Mouse (Mus musculus) cerebellum, postnatal 10 days (tissue): ENCODE measurements around the gene Zfp266.

Experiments used
- DNase-seq, 2 experiments: peaks; one replicate each; pipeline ENCODE4 v3.0.0; 2021; ENCODE audit warnings: mixed read lengths in 2 of 2

Zfp266 gene

GRCm38 (mm10) chr9:20491858-20492526 is 29.2 kb downstream of the Zfp266 start:
- peak in 1 of 2 experiments; percentile 29 for DNase-seq

- DNase-seq, result no peak
Observed at GRCm38 (mm10) chr9:20489536-20489935, 31.7 kb downstream of the Zfp266 start.

- peak; percentile 56 to 69 for DNase-seq
Observed at GRCm38 (mm10) chr9:20479396-20479795, 41.8 kb downstream of the Zfp266 start.

GRCm38 (mm10) chr9:20476632-20477031 is 44.6 kb downstream of the Zfp266 start:
- no peak for DNase-seq

- DNase-seq, result peak; percentile 83 to 93
Observed at GRCm38 (mm10) chr9:20466761-20467442, 54.3 kb downstream of the Zfp266 start.

GRCm38 (mm10) chr9:20459377-20460317 is 61.6 kb downstream of the Zfp266 start, which contains the start of gene Zfp26:
Zfp26 (minus strand) TSS chr9:20460162.
- peak; percentile 84 to 86 for DNase-seq

- DNase-seq, result no peak
Observed at GRCm38 (mm10) chr9:20453647-20454046, 67.6 kb downstream of the Zfp266 start.

GRCm38 (mm10) chr9:20451493-20451892 is 69.7 kb downstream of the Zfp266 start:
- no peak for DNase-seq
